Mouse (Mus musculus) olfactory bulb, adult 2 months (tissue): ENCODE results near the gene Dclk2.

Experiments
- CTCF ChIP-seq: fragments of 200-500 bp; IDR thresholded peaks from 2 replicates; pipeline ENCODE4 v1.5.1; 2012; ENCODE audit warnings: low read depth, mild to moderate bottlenecking, low read length, moderate library complexity; ENCODE audit not compliant: insufficient read depth
- POLR2A ChIP-seq: fragments of 200-500 bp; IDR thresholded peaks from 2 replicates; pipeline ENCODE4 v1.6.1; 2012; ENCODE audit warnings: mild to moderate bottlenecking, low read depth, low read length, moderate library complexity; ENCODE audit not compliant: insufficient read depth

DNA sequence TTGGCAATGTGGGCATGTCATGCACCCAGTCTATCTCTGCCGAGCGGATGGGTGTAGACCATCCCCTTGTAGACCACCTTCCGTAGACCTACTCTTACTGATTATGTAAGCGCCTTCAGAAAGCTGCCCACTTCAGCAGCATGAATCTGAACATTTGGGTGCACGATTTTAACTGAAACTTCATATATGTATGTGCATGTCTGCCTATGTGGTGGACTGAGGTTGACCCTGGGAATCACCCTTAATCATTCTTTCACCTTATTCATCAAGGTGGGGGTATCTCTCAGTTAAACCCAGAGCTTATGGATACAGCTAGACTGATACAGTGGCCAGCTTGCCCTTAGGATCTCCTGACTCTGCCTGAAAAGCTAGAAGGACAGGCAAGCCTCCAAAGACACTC lies 3.6 kb downstream of the Dclk2 start:
- TF ChIP-seq CTCF (no peak), POLR2A (no peak)
